ENCODE assay signal across 9 mouse cellular contexts in the genomic region with DNA sequence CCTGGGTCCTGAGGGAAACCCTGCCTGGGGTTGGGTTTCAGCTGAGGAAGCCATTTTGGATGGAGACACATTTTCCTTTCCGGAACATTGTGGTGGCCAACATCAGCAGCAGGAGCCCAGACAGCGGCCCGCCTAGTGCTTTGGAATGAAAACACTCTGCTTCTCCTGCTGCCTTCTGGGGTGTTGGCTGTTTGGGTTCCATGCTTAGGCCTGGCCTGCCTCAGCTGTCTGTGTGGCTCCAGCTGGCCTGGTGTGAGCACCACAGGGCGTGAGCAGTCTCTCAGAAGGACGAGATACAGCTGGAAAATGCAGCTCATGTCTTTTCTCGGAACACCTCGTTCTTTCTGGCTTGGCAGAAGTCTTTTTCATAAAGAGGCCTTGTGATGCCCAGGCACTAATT. TPM values are rescaled to one million over a fixed set of nuclear protein-coding genes. Genes with fewer than 3 reads are reported as not detected.
DNase-seq lines count a peak whose midpoint lies in the region; ATAC-seq and TF ChIP-seq lines count a peak whose summit lies in the region.
"Had no signal": no experiment of that assay in that cellular context is flagged by ENCODE, and none has a peak within 500 bp of the region (broad histone marks: within the 10 kb centered on the region; RNA-seq: fewer than 3 reads in every experiment).

No protein-coding gene starts in this region.

- H3K27me3 ChIP-seq in heart, embryonic 11.5 days (ENCODE audit: control insufficient read depth, insufficient read depth, low read length): no peaks in the 10 kb centered on the region
- H3K27me3 ChIP-seq in E14TG2a.4 (ENCODE audit: insufficient read depth, low read length): no peaks in the 10 kb centered on the region
- no peaks in the 10 kb centered on the region for H3K27me3 ChIP-seq in lung, embryonic 16.5 days (ENCODE audit: control insufficient read depth, insufficient read depth, low read depth, low read length)

- no peak overlapping the region for H3K9ac ChIP-seq in heart, embryonic 11.5 days (ENCODE audit: low read depth, low read length)
- H3K9ac ChIP-seq in lung, embryonic 16.5 days (ENCODE audit: low read length): no peak overlapping the region

- no peak overlapping the region for H3K4me3 ChIP-seq in heart, embryonic 11.5 days (ENCODE audit: low read depth, low read length)
- H3K4me3 ChIP-seq in E14TG2a.4 (replicated peaks; ENCODE audit: low read length): peak overlapping the region; percentile 24; the same call in 1 of the 2 replicates
- no peak overlapping the region for H3K4me3 ChIP-seq in lung, embryonic 16.5 days (ENCODE audit: low read length)

- WGBS in heart, embryonic 11.5 days (ENCODE audit: insufficient replicate concordance): 75% methylated on average over 7 of the region's 7 CpGs
- 74% methylated on average over 7 of the region's 7 CpGs for WGBS in lung, embryonic 16.5 days

- H3K36me3 ChIP-seq in heart, embryonic 11.5 days (ENCODE audit: control insufficient read depth, insufficient read depth, low read length): no peaks in the 10 kb centered on the region
- peaks cover 12% of the 10 kb centered on the region for H3K36me3 ChIP-seq in E14TG2a.4 (ENCODE audit: insufficient read depth, low read length)
- H3K36me3 ChIP-seq in lung, embryonic 16.5 days (ENCODE audit: control insufficient read depth, insufficient read depth, low read length): no peaks in the 10 kb centered on the region

- DNase-seq in heart, adult 11 months: peak; percentile 99
- peak; percentile 45 to 64 for DNase-seq in gastrocnemius, postnatal 36 days
- DNase-seq in ovary, postnatal 14 days (ENCODE audit: low spot score): no peak
- no peak for DNase-seq in adrenal gland, postnatal 36 days
- no peak for DNase-seq in right cerebral cortex, adult 18-20 months
- DNase-seq: kidney, postnatal 10 days had no signal

- no peak for TF ChIP-seq CTCF in E14TG2a.4 (conservative IDR thresholded peaks at IDR 0.05; ENCODE audit: low read length)

- H3K9me3 ChIP-seq in heart, embryonic 11.5 days (replicated peaks; ENCODE audit: control insufficient read depth, low read length): no peaks in the 10 kb centered on the region
- no peaks in the 10 kb centered on the region for H3K9me3 ChIP-seq in E14TG2a.4 (ENCODE audit: low read length)
- H3K9me3 ChIP-seq in lung, embryonic 16.5 days (ENCODE audit: control insufficient read depth, low read length): no peaks in the 10 kb centered on the region

- H3K27ac ChIP-seq in heart, embryonic 11.5 days (ENCODE audit: low read depth, low read length): no peak overlapping the region
- H3K27ac ChIP-seq in lung, embryonic 16.5 days (ENCODE audit: low read length): peak overlapping the region; percentile 97; the same call in 1 of the 2 replicates

- peaks cover 12% of the 10 kb centered on the region for H3K4me1 ChIP-seq in heart, embryonic 11.5 days (ENCODE audit: control insufficient read depth, insufficient read depth, low read length)
- peaks cover 28% of the 10 kb centered on the region for H3K4me1 ChIP-seq in E14TG2a.4 (replicated peaks; ENCODE audit: low read depth, low read length)
- H3K4me1 ChIP-seq in lung, embryonic 16.5 days (replicated peaks; ENCODE audit: control insufficient read depth, insufficient read depth, low read length): peaks cover 27% of the 10 kb centered on the region

- ATAC-seq in heart, embryonic 11.5 days (replicated peaks; ENCODE audit: insufficient number of reproducible peaks, low FRiP score, low TSS enrichment): no peak
- peak; percentile 24; the same call in 1 of the 2 replicates for ATAC-seq in lung, embryonic 16.5 days (ENCODE audit: low read depth)

- intact Hi-C loops in gastrocnemius, postnatal 36 days (cut with DNase I): no loop called here

- H3K4me2 ChIP-seq in heart, embryonic 11.5 days: no peak overlapping the region
- H3K4me2 ChIP-seq in lung, embryonic 16.5 days (ENCODE audit: low read depth, low read length): no peak overlapping the region

RNA-seq across cellular contexts. Expression of a gene that starts 7.5 kb away (rescaled TPM):
- polyA plus RNA-seq in heart, embryonic 11.5 days (2014; fragmentation: Nextera tagmentation; extraction: Ambion mirVana): 8.9 and 9.2 TPM in 2 replicates
- 10 to 100 TPM; 19.8 to 20.3 TPM for total RNA-seq in gastrocnemius, postnatal 36 days (2021)
- 21.6 and 23.6 TPM in 2 replicates for polyA plus RNA-seq in lung, embryonic 16.5 days (2015; fragmentation: Nextera tagmentation; extraction: Ambion mirVana)
- 10 to 100 TPM; 46.9 to 49.1 TPM for total RNA-seq in adrenal gland, postnatal 36 days (2021)

RNA-seq across cellular contexts. Expression of a gene that starts 23.1 kb away (rescaled TPM):
- polyA plus RNA-seq in heart, embryonic 11.5 days (2014; fragmentation: Nextera tagmentation; extraction: Ambion mirVana): 1.1 and 1.9 TPM in 2 replicates
- total RNA-seq in gastrocnemius, postnatal 36 days (2021): under 1 TPM in 1 of 2 experiments, not detected in 1; 0.20 TPM
- 2.6 and 4.9 TPM in 2 replicates for polyA plus RNA-seq in lung, embryonic 16.5 days (2015; fragmentation: Nextera tagmentation; extraction: Ambion mirVana)
- total RNA-seq in adrenal gland, postnatal 36 days (2021): 1 to 10 TPM in 1 of 2 experiments, under 1 TPM in 1; 0.70 to 1.3 TPM

RNA-seq across cellular contexts. Expression of a gene that starts 29.4 kb away (rescaled TPM):
- polyA plus RNA-seq in heart, embryonic 11.5 days (2014; fragmentation: Nextera tagmentation; extraction: Ambion mirVana): 72.3 and 80.1 TPM in 2 replicates
- total RNA-seq in gastrocnemius, postnatal 36 days (2021): 10 to 100 TPM; 23.7 to 30.2 TPM
- 90.9 and 93.5 TPM in 2 replicates for polyA plus RNA-seq in lung, embryonic 16.5 days (2015; fragmentation: Nextera tagmentation; extraction: Ambion mirVana)
- total RNA-seq in adrenal gland, postnatal 36 days (2021): 100 to 1,000 TPM in 1 of 2 experiments, 10 to 100 TPM in 1; 94.7 to 118 TPM

Comparison
In these comparisons a context has a peak if more than half of its experiments do, and no peak if none do; other contexts are left out.
1. DNase-seq: peak in heart, adult 11 months (single experiment) and gastrocnemius, postnatal 36 days (2 of 2); none in ovary, postnatal 14 days (single experiment), adrenal gland, postnatal 36 days (0 of 2) and right cerebral cortex, adult 18-20 months (single experiment).